ENCODE assay signal across 8 mouse cellular contexts in the genomic region with DNA sequence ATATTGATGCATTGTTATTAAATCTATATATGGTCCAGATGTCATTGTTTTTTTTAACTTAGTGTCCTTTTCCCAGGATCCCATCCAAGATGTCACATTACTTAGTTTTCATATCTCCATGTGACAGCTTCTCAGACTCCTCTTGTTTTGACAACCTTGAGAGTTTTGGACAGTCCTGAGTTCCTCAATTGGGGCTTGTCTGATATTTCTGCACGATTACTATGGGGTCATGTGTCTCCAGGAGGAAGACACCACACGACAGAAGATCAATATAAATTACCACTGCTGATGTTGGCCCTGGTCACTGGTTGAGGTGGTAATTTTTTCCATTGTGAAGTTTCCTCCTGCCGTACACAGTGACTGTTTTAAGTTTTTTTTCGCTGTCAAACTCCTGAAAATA. TPM values are rescaled to one million over a fixed set of nuclear protein-coding genes. Genes with fewer than 3 reads are reported as not detected.
DNase-seq lines count a peak whose midpoint lies in the region; ATAC-seq and TF ChIP-seq lines count a peak whose summit lies in the region.

No protein-coding gene starts in this region.

- no peak for DNase-seq in lung, embryonic 14.5 days
- no peak for DNase-seq in lung, adult 18-20 months
- DNase-seq in limb, embryonic 14.5 days (ENCODE audit: low spot score): no peak
- no peak for DNase-seq in adrenal gland, postnatal 25 days
- no peak for DNase-seq in thymus, adult 18-20 months
- DNase-seq in frontal cortex, postnatal 25 days (ENCODE audit: low spot score in 2 of 2): no peak

- no peak for TF ChIP-seq CTCF in lung, embryonic 14.5 days (IDR thresholded peaks at IDR 0.05; ENCODE audit: low read depth)
- no peak for TF ChIP-seq CTCF in embryonic fibroblast, embryonic 13.5 days (IDR thresholded peaks at IDR 0.05; ENCODE audit: borderline replicate concordance, insufficient read depth, low read length)
- TF ChIP-seq CTCF in olfactory bulb, adult 2 months (IDR thresholded peaks at IDR 0.05; ENCODE audit: insufficient read depth, low read depth, low read length): no peak

- WGBS in lung, embryonic 14.5 days: 2% methylated on average over 4 of the region's 4 CpGs
- WGBS in limb, embryonic 14.5 days: 2% methylated on average over 4 of the region's 4 CpGs
- WGBS in olfactory bulb, adult 2 months: 4% methylated on average over 4 of the region's 4 CpGs

- H3K36me3 ChIP-seq in lung, embryonic 14.5 days (ENCODE audit: insufficient read depth): no peaks in the 10 kb centered on the region
- H3K36me3 ChIP-seq in limb, embryonic 14.5 days (ENCODE audit: control insufficient read depth, insufficient read depth, low read length): no peaks in the 10 kb centered on the region

- H3K27me3 ChIP-seq in lung, embryonic 14.5 days (ENCODE audit: insufficient read depth, low read length): peaks cover 19% of the 10 kb centered on the region
- H3K27me3 ChIP-seq in limb, embryonic 14.5 days (ENCODE audit: control insufficient read depth, insufficient read depth, low read length): peaks cover 12% of the 10 kb centered on the region

- ATAC-seq in lung, embryonic 14.5 days (ENCODE audit: insufficient read depth): peak; percentile 44; the same call in 1 of the 2 replicates
- ATAC-seq in limb, embryonic 14.5 days (ENCODE audit: low FRiP score, low read depth): peak; percentile 21; the same call in 1 of the 2 replicates

- H3K27ac ChIP-seq in lung, embryonic 14.5 days (ENCODE audit: low read depth): no peak overlapping the region
- no peak overlapping the region for H3K27ac ChIP-seq in embryonic fibroblast, embryonic 13.5 days (ENCODE audit: insufficient read depth, low read length)
- no peak overlapping the region for H3K27ac ChIP-seq in limb, embryonic 14.5 days (replicated peaks; ENCODE audit: low read depth, low read length)
- H3K27ac ChIP-seq in olfactory bulb, adult 2 months (ENCODE audit: insufficient read depth, low read depth, low read length): no peak overlapping the region

- peak overlapping the region; percentile 62 for H3K4me3 ChIP-seq in lung, embryonic 14.5 days (ENCODE audit: low read depth, low read length)
- H3K4me3 ChIP-seq in embryonic fibroblast, embryonic 13.5 days (ENCODE audit: insufficient read depth, low read length): peak overlapping the region; percentile 73
- H3K4me3 ChIP-seq in limb, embryonic 14.5 days (replicated peaks; ENCODE audit: low read length): peak overlapping the region; percentile 74
- peak overlapping the region; percentile 56 for H3K4me3 ChIP-seq in olfactory bulb, adult 2 months (ENCODE audit: insufficient read depth, low read depth, low read length)

- H3K4me1 ChIP-seq in lung, embryonic 14.5 days (ENCODE audit: insufficient read depth): no peaks in the 10 kb centered on the region
- H3K4me1 ChIP-seq in embryonic fibroblast, embryonic 13.5 days (ENCODE audit: control insufficient read depth, insufficient read depth, low read length): no peaks in the 10 kb centered on the region; the same call in 1 of the 2 replicates
- H3K4me1 ChIP-seq in limb, embryonic 14.5 days (ENCODE audit: control insufficient read depth, insufficient read depth, low read length): no peaks in the 10 kb centered on the region; the same call in 1 of the 2 replicates
- peaks cover 13% of the 10 kb centered on the region for H3K4me1 ChIP-seq in olfactory bulb, adult 2 months (ENCODE audit: control insufficient read depth, insufficient read depth, low read length)

- no peak for TF ChIP-seq POLR2A in embryonic fibroblast, embryonic 13.5 days (IDR thresholded peaks at IDR 0.05; ENCODE audit: low read depth, low read length)
- TF ChIP-seq POLR2A in limb, embryonic 14.5 days (IDR thresholded peaks at IDR 0.05; ENCODE audit: borderline replicate concordance, extremely low read depth, insufficient read depth, insufficient read length): no peak
- TF ChIP-seq POLR2A in olfactory bulb, adult 2 months (IDR thresholded peaks at IDR 0.05; ENCODE audit: insufficient read depth, low read depth, low read length): no peak

- H3K4me2 ChIP-seq in lung, embryonic 14.5 days: peak overlapping the region; percentile 99
- peak overlapping the region; percentile 97 for H3K4me2 ChIP-seq in limb, embryonic 14.5 days (replicated peaks; ENCODE audit: low read depth, low read length, severe bottlenecking)

- H3K9ac ChIP-seq in lung, embryonic 14.5 days: no peak overlapping the region
- H3K9ac ChIP-seq in limb, embryonic 14.5 days (ENCODE audit: low read depth, low read length, severe bottlenecking): no peak overlapping the region

- no peaks in the 10 kb centered on the region for H3K9me3 ChIP-seq in lung, embryonic 14.5 days (ENCODE audit: low read depth, low read length)
- H3K9me3 ChIP-seq in limb, embryonic 14.5 days (ENCODE audit: control insufficient read depth, low read length): no peaks in the 10 kb centered on the region

RNA-seq across cellular contexts. Expression of gene Anxa11, which starts 0.4 kb away (rescaled TPM):
- polyA plus RNA-seq in lung, embryonic 14.5 days (2014; fragmentation: Nextera tagmentation; extraction: Ambion mirVana): 19.4 and 23.7 TPM in 2 replicates
- 29.5 and 31.7 TPM in 2 replicates for polyA plus RNA-seq in embryonic fibroblast, embryonic 13.5 days (2011; ENCODE audit: insufficient read length, low read depth, missing spikeins)
- polyA plus RNA-seq in limb, embryonic 14.5 days (2012; rRNA removed): 20.3 and 22.4 TPM in 2 replicates
- 18.7 and 20.5 TPM in 2 replicates for polyA plus RNA-seq in limb, embryonic 14.5 days (2014; fragmentation: Nextera tagmentation; extraction: Ambion mirVana)
- not detected in 2 replicates for polyA plus RNA-seq in olfactory bulb, adult 2 months (2012; ENCODE audit: insufficient read depth, insufficient read length, low replicate concordance, missing spikeins)
- total RNA-seq in adrenal gland, postnatal 25 days (2021): 70.1 and 72.0 TPM in 2 replicates

Comparison
In these comparisons a context has a peak if more than half of its experiments do, and no peak if none do; other contexts are left out.
1. RNA of gene Anxa11, which starts 0.4 kb away (polyA plus RNA-seq): 29.5 to 31.7 TPM in embryonic fibroblast, embryonic 13.5 days, 18.7 to 22.4 TPM in limb, embryonic 14.5 days and 19.4 to 23.7 TPM in lung, embryonic 14.5 days; not detected in olfactory bulb, adult 2 months; every median in the first group is over 10 times any median in the second.
2. Peak in every context shown above with its lines, with median percentiles within 50 percentile points of each other: H3K4me3 ChIP-seq.